Mouse (Mus musculus) stomach, postnatal 0 days (tissue): ENCODE measurements around the gene Elp1. TPM values are rescaled to one million over a fixed set of nuclear protein-coding genes. Genes with fewer than 3 reads are reported as not detected.
A peak's percentile ranks its signal among the peaks of the same experiment; 100 is the strongest.

Source experiments
- ATAC-seq: fragments of 200-750 bp; cut with Nextera tagmentation; 2 replicates; pipeline ENCODE4 v1.8.0; 2017; ENCODE audit not compliant: low FRiP score, low TSS enrichment
- DNase-seq: peaks from one replicate; pipeline ENCODE4 v3.0.0-alpha.2; 2016; ENCODE audit warnings: low spot score
- H3K27ac ChIP-seq: fragments of 300-500 bp; sonication (generic); replicated peaks from 2 replicates; pipeline ENCODE4 v1.5.1; 2014; ENCODE audit warnings: mild to moderate bottlenecking, control low read depth
- H3K27me3 ChIP-seq: fragments of 300-500 bp; sonication (generic); 2 replicates; pipeline ENCODE4 v1.6.1; 2014; ENCODE audit warnings: low read length; ENCODE audit not compliant: control insufficient read depth, insufficient read depth
- H3K36me3 ChIP-seq: fragments of 300-500 bp; sonication (generic); 2 replicates; pipeline ENCODE4 v1.6.1; 2014; ENCODE audit warnings: low read length, mixed read lengths; ENCODE audit not compliant: control insufficient read depth, insufficient read depth
- H3K4me1 ChIP-seq: fragments of 300-500 bp; sonication (generic); replicated peaks from 2 replicates; pipeline ENCODE4 v1.6.1; 2014; ENCODE audit warnings: antibody characterized with exemption; ENCODE audit not compliant: control insufficient read depth, insufficient read depth
- H3K4me2 ChIP-seq: fragments of 300-500 bp; sonication (generic); replicated peaks from 2 replicates; pipeline ENCODE4 v1.6.1; 2014; ENCODE audit warnings: low read depth, mild to moderate bottlenecking, control low read depth, moderate library complexity
- H3K4me3 ChIP-seq: fragments of 300-500 bp; sonication (generic); 2 replicates; pipeline ENCODE4 v1.5.1; 2014; ENCODE audit warnings: low read depth, low read length, control low read depth
- H3K9ac ChIP-seq: fragments of 300-500 bp; sonication (generic); 2 replicates; pipeline ENCODE4 v1.6.1; 2014; ENCODE audit warnings: mild to moderate bottlenecking, low read length, control low read depth, mixed read lengths
- H3K9me3 ChIP-seq: fragments of 300-500 bp; sonication (generic); 2 replicates; pipeline ENCODE4 v1.6.1; 2016; ENCODE audit warnings: low read length; ENCODE audit not compliant: control insufficient read depth
- CTCF ChIP-seq: IDR thresholded peaks from 2 replicates; pipeline ENCODE4 v1.5.1; 2016; ENCODE audit warnings: antibody characterized with exemption, low read depth, mild to moderate bottlenecking, moderate library complexity
- EP300 ChIP-seq: optimal IDR thresholded peaks from 2 replicates; pipeline ENCODE3; 2016; ENCODE audit warnings: antibody characterized with exemption
- whole genome bisulfite sequencing: fragments of 180-500 bp; shearing (Covaris S2); extraction: QIAGEN DNeasy Blood & Tissue Kit; methylation state at CpG from one replicate; pipeline ENCODE4 v1.1.7; 2014; 5-methylcytosine and 5-hydroxymethylcytosine counted together
- polyA plus RNA-seq: library from polyadenylated mRNA; unstranded; fragments of >200 nt; fragmentation: Nextera tagmentation; extraction: Ambion mirVana; gene quantifications from 2 replicates; pipeline ENCODE4 v1.2.1, GENCODE M21; 2015

Gene Elp1
- polyA plus RNA-seq, 1 experiment from 2014 or later = 11.3 TPM

DNA sequence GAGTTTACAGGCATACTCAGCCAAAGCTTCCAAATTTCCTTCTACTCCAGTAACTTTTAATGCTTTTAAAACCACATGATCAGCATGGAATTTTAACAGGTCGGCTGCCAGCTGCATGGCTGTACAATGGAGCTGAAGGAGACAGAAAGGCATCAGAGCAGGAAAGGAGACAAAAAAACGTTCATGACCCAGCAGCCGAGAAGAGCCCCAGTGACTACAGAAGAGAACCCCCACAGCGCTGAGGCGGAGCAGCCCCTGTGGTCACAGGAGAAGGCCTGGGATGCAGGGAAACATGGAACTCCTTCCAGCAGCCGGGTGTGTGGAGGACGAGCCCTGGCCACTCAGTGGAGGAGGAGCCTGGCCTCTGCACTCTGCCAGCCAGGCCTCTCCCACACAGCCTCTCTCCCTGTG, 27.4 kb upstream of the Elp1 start:
- H3K27me3 ChIP-seq = no peaks in the 10 kb centered on the region
- H3K9me3 ChIP-seq = no peaks in the 10 kb centered on the region
- no peak overlapping the region for H3K4me2 ChIP-seq
- H3K9ac ChIP-seq = no peak overlapping the region
- no peak overlapping the region for H3K27ac ChIP-seq
- H3K36me3 ChIP-seq = 0 out of 2 replicates have a peak, but pooled peaks cover 3% of the 10 kb centered on the region
- ATAC-seq (0 out of 2 replicates have a peak, but pooled peaks have one; percentile 49), DNase-seq (peak; percentile 19)
- H3K4me1 ChIP-seq = no peaks in the 10 kb centered on the region
- no peak overlapping the region for H3K4me3 ChIP-seq
- TF ChIP-seq CTCF = no peak
- TF ChIP-seq EP300 = no peak
- 57% methylated on average over 7 of the region's 7 CpGs for whole genome bisulfite sequencing

DNA sequence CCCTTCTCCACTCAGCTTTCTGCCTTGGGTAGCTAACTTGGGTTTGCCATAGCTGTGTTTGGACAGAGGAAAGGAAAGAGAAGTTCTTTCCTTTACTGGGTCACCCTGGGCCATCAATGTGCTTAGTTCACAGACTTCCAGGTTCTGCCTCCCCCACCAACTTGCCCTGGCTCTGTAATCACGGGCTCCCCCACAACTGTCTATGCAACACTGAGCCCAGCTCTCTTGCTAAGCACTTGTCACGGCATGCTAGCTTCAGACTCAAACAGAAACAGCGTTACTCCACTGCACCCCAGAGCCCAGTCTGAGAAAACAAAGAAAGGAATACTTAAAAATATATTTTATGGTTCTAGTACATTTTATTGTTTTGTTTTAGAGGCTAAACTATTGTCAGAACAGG, 26.8 kb upstream of the Elp1 start:
- ATAC-seq = no peak

DNA sequence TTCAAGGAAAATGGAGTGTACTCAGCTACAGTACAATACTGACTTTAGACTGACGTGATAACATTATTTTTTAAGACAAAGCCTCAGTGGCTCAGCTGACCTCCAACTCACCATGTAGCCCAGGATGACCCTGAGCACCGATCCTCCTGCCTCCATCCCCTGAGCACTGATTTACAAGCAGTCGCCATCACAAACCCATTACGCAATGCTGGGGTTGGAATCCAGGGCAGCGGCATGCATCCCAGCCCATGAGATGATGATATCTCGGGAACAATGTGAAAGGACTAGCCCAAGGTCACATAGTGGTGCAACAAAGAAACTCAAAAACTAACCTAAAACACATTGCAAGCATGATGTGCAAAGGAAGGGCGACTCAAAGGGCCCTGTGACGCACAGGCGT, 22.1 kb upstream of the Elp1 start:
- no peak overlapping the region for H3K4me3 ChIP-seq
- H3K4me1 ChIP-seq = no peaks in the 10 kb centered on the region
- H3K36me3 ChIP-seq = no peaks in the 10 kb centered on the region
- H3K9ac ChIP-seq = no peak overlapping the region
- H3K4me2 ChIP-seq = no peak overlapping the region
- 88% methylated on average over 9 of the region's 9 CpGs for WGBS
- DNase-seq = no peak
- no peaks in the 10 kb centered on the region for H3K27me3 ChIP-seq
- no peak overlapping the region for H3K27ac ChIP-seq
- no peaks in the 10 kb centered on the region for H3K9me3 ChIP-seq
- ATAC-seq = no peak
- no peak for TF ChIP-seq EP300
- TF ChIP-seq CTCF = no peak

More for the DNA sequence above, 26.8 kb upstream of the Elp1 start:
- Histone ChIP-seq H3K36me3 (0 out of 2 replicates have a peak, but pooled peaks cover 3% of the 10 kb centered on the region), H3K4me2 (no peak overlapping the region), H3K27ac (no peak overlapping the region), H3K9me3 (no peaks in the 10 kb centered on the region), H3K4me3 (no peak overlapping the region), H3K27me3 (no peaks in the 10 kb centered on the region), H3K9ac (no peak overlapping the region), H3K4me1 (no peaks in the 10 kb centered on the region)
- WGBS = 84% methylated on average over 3 of the region's 3 CpGs
- no peak for DNase-seq
- TF ChIP-seq EP300 (no peak), CTCF (no peak)

DNA sequence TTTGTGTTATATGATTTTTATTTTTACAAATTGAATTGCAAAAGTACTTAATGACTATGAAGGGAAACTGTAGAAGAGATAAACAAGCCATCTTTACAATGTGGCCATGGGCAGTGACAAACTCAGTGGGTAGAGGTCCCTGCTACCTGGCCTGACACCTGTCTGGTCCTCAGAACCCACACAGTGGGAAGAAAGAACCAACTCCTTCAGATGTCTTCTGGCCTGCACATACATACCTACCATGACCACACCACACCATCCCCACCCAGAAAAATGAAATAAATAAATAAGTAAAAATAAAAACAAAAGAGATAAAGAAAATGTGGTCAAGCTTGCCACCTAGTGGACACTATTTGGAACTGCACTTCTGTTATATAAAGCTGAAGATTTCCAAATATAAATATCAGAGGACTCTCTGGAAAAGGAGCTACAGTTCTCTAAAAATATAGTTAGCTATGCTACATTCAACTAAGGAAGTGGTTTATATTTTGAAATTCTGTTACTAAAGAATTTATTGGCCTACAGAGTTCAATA, 18.0 kb upstream of the Elp1 start:
- Histone ChIP-seq H3K4me2 (no peak overlapping the region), H3K9me3 (no peaks in the 10 kb centered on the region), H3K27ac (no peak overlapping the region), H3K9ac (no peak overlapping the region), H3K4me1 (no peaks in the 10 kb centered on the region), H3K27me3 (no peaks in the 10 kb centered on the region), H3K4me3 (no peak overlapping the region), H3K36me3 (no peaks in the 10 kb centered on the region)
- TF ChIP-seq CTCF = peak; percentile 78
- no peak for TF ChIP-seq EP300
- DNase-seq = no peak
- ATAC-seq = no peak

DNA sequence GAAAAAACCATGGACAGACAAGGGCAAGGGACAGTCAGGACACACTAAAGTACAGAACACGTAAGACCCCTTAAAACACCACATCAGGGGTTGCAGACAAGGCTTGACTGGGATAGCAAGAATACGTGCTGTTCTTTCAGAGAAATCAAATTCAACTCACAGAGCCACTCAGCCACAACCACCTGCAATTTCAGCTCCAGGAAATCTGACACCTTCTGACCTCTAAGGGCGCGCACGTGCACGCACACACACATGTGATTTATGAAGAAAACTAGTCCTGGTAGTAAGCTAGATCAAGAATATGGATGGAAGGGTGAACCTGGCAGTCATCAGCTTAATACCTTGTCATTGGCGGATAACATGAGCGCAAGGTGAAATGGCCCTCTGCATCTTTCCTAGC, 13.0 kb upstream of the Elp1 start:
- no peaks in the 10 kb centered on the region for H3K9me3 ChIP-seq
- no peak for DNase-seq
- TF ChIP-seq CTCF (no peak), EP300 (no peak)
- no peaks in the 10 kb centered on the region for H3K27me3 ChIP-seq
- ATAC-seq = no peak
- no peaks in the 10 kb centered on the region for H3K36me3 ChIP-seq
- H3K4me2 ChIP-seq = no peak overlapping the region
- WGBS = 80% methylated on average over 8 of the region's 8 CpGs
- no peak overlapping the region for H3K27ac ChIP-seq
- H3K9ac ChIP-seq = no peak overlapping the region
- H3K4me3 ChIP-seq = no peak overlapping the region
- no peaks in the 10 kb centered on the region for H3K4me1 ChIP-seq

DNA sequence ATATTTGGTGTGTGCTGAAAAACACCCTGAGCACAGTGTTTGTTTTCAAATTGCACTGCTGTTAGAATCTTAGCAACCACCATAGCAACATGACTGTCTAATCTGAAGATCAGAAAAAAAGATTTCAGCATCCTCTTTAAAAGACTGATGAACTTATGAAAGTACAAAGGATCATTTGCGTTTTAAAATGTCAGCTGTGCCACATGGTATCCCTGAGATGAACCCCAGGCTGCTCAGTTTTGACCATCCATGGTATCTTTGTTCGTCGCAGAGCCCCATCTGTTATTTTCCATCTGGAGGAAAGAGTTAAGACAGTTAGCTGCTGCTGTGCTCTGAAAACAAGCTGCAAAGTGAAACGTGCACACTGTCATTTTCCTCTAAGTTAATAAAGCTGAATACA, 10.0 kb upstream of the Elp1 start:
- WGBS = 68% methylated on average over 4 of the region's 4 CpGs
- H3K27me3 ChIP-seq = no peaks in the 10 kb centered on the region
- H3K4me2 ChIP-seq = no peak overlapping the region
- no peaks in the 10 kb centered on the region for H3K36me3 ChIP-seq
- H3K9ac ChIP-seq = no peak overlapping the region
- no peak overlapping the region for H3K4me3 ChIP-seq
- TF ChIP-seq CTCF (no peak), EP300 (no peak)
- no peaks in the 10 kb centered on the region for H3K4me1 ChIP-seq
- DNase-seq = no peak
- ATAC-seq = no peak
- H3K27ac ChIP-seq = no peak overlapping the region
- no peaks in the 10 kb centered on the region for H3K9me3 ChIP-seq
